Mouse (Mus musculus) MEL (cell line): ENCODE data around the gene Lrsam1. TPM values are rescaled to one million over a fixed set of nuclear protein-coding genes. Genes with fewer than 3 reads are reported as not detected.

ENCODE experiments used
- DNase-seq: peaks from one replicate; pipeline ENCODE4 v3.0.0; 2011; ENCODE audit warnings: low read depth, low spot score
- H3K27ac ChIP-seq: 2 replicates; pipeline ENCODE4 v1.5.1; 2012; ENCODE audit warnings: low read depth, mild to moderate bottlenecking, control low read depth, low read length, moderate library complexity; ENCODE audit not compliant: control insufficient read depth
- H3K27me3 ChIP-seq, 2 experiments: fragments of 150-350 bp in 1 of 2; sonication (generic) in 1 of 2; 2 replicates each; pipeline ENCODE4 v1.6.1; 2012; ENCODE audit warnings: low read length in 2 of 2, mild to moderate bottlenecking in 2 of 2, improper control_type of control experiment in 1 of 2, moderate library complexity in 1 of 2; ENCODE audit not compliant: insufficient read depth in 2 of 2, control insufficient read depth in 1 of 2
- H3K36me3 ChIP-seq, 2 experiments: 2 replicates each; pipeline ENCODE4 v1.6.1; 2012 to 2014; ENCODE audit warnings: low read length in 2 of 2, improper control_type of control experiment in 1 of 2, inconsistent platforms in 1 of 2, mild to moderate bottlenecking in 1 of 2; ENCODE audit not compliant: insufficient read depth in 2 of 2, control insufficient read depth in 1 of 2
- H3K4me1 ChIP-seq, 2 experiments: fragments of 150-350 bp in 1 of 2; sonication (generic) in 1 of 2; 2 replicates each; pipeline ENCODE4 v1.6.1; 2012; ENCODE audit warnings: low read length in 2 of 2, improper control_type of control experiment in 1 of 2, mild to moderate bottlenecking in 1 of 2; ENCODE audit not compliant: insufficient read depth in 2 of 2, control insufficient read depth in 1 of 2
- H3K4me3 ChIP-seq, 2 experiments: fragments of 150-350 bp in 1 of 2; sonication (generic) in 1 of 2; 2 replicates each; pipeline ENCODE4 v1.5.1; 2012; ENCODE audit warnings: low read depth in 2 of 2, low read length in 2 of 2, mild to moderate bottlenecking in 2 of 2, moderate library complexity in 2 of 2, control low read depth in 1 of 2, improper control_type of control experiment in 1 of 2; ENCODE audit not compliant: control insufficient read depth in 1 of 2, insufficient read depth in 1 of 2
- H3K79me2 ChIP-seq: 2 replicates; pipeline ENCODE4 v1.6.1; 2012; ENCODE audit warnings: mild to moderate bottlenecking, low read length, moderate library complexity; ENCODE audit not compliant: control insufficient read depth, poor library complexity, insufficient read depth
- H3K9ac ChIP-seq: 2 replicates; pipeline ENCODE4 v1.6.1; 2012; ENCODE audit warnings: low read depth, mild to moderate bottlenecking, control low read depth, low read length, moderate library complexity; ENCODE audit not compliant: control insufficient read depth, poor library complexity, severe bottlenecking
- H3K9me3 ChIP-seq: fragments of 150-350 bp; sonication (generic); replicated peaks from 2 replicates; pipeline ENCODE4 v1.6.1; 2012; ENCODE audit warnings: mild to moderate bottlenecking, low read length, improper control_type of control experiment, moderate library complexity; ENCODE audit not compliant: insufficient read depth
- BHLHE40 ChIP-seq: IDR thresholded peaks from 2 replicates; pipeline ENCODE4 v1.6.1; 2012; ENCODE audit warnings: low read depth, mild to moderate bottlenecking, inconsistent platforms, low read length, improper control_type of control experiment, borderline replicate concordance
- E2F4 ChIP-seq: IDR thresholded peaks from 2 replicates; pipeline ENCODE4 v1.6.1; 2011; ENCODE audit warnings: low read depth, low read length, improper control_type of control experiment, borderline replicate concordance
- EP300 ChIP-seq, 2 experiments: IDR thresholded peaks; 2 replicates each; pipeline ENCODE4 v1.6.1; 2011; ENCODE audit warnings: improper control_type of control experiment in 2 of 2, low read length in 2 of 2, low read depth in 1 of 2, mild to moderate bottlenecking in 1 of 2
- GATA1 ChIP-seq: IDR thresholded peaks from 2 replicates; pipeline ENCODE4 v1.6.1; 2011; ENCODE audit warnings: low read depth, low read length, improper control_type of control experiment
- HCFC1 ChIP-seq: IDR thresholded peaks from 2 replicates; pipeline ENCODE4 v1.6.1; 2012; ENCODE audit warnings: low read depth, mild to moderate bottlenecking, inconsistent platforms, low read length, improper control_type of control experiment, moderate library complexity
- JUND ChIP-seq: IDR thresholded peaks from 2 replicates; pipeline ENCODE4 v1.6.1; 2011; ENCODE audit warnings: low read depth, mild to moderate bottlenecking, improper control_type of control experiment, low read length
- KAT2A ChIP-seq: conservative IDR thresholded peaks from 2 replicates; pipeline ENCODE4 v1.6.1; 2012; ENCODE audit warnings: low read depth, low read length, improper control_type of control experiment, inconsistent platforms
- MAFK ChIP-seq: IDR thresholded peaks from 2 replicates; pipeline ENCODE4 v1.6.1; 2011; ENCODE audit warnings: low read depth, mild to moderate bottlenecking, low read length, improper control_type of control experiment, borderline replicate concordance
- MAX ChIP-seq: IDR thresholded peaks from 2 replicates; pipeline ENCODE4 v1.6.1; 2011; ENCODE audit warnings: low read length, improper control_type of control experiment
- MAZ ChIP-seq: IDR thresholded peaks from 2 replicates; pipeline ENCODE4 v1.6.1; 2012; ENCODE audit warnings: low read depth, mild to moderate bottlenecking, inconsistent platforms, low read length, improper control_type of control experiment
- MEF2A ChIP-seq: IDR thresholded peaks from 2 replicates; pipeline ENCODE4 v1.6.1; 2014; ENCODE audit warnings: low read depth, mild to moderate bottlenecking, inconsistent platforms, low read length, improper control_type of control experiment; ENCODE audit not compliant: poor library complexity, insufficient replicate concordance, severe bottlenecking; ENCODE audit errors: extremely low read depth
- MYC ChIP-seq: IDR thresholded peaks from 2 replicates; pipeline ENCODE4 v1.6.1; 2011; ENCODE audit warnings: low read depth, mild to moderate bottlenecking, low read length, improper control_type of control experiment, moderate library complexity
- NELFE ChIP-seq: IDR thresholded peaks from 2 replicates; pipeline ENCODE4 v1.6.1; 2011; ENCODE audit warnings: low read depth, low read length, improper control_type of control experiment
- POLR2A ChIP-seq, 2 experiments: IDR thresholded peaks; 2 replicates each; pipeline ENCODE4 v1.6.1; 2011 to 2012; ENCODE audit warnings: low read length in 2 of 2, mild to moderate bottlenecking in 2 of 2, control low read depth in 1 of 2, improper control_type of control experiment in 1 of 2, low read depth in 1 of 2, moderate library complexity in 1 of 2; ENCODE audit not compliant: control insufficient read depth in 1 of 2, insufficient read depth in 1 of 2, poor library complexity in 1 of 2
- RAD21 ChIP-seq: IDR thresholded peaks from 2 replicates; pipeline ENCODE4 v1.6.1; 2011; ENCODE audit warnings: mild to moderate bottlenecking, low read depth, low read length, improper control_type of control experiment
- SIN3A ChIP-seq: IDR thresholded peaks from 2 replicates; pipeline ENCODE4 v1.6.1; 2012; ENCODE audit warnings: low read length, improper control_type of control experiment, inconsistent platforms
- USF2 ChIP-seq, 2 experiments: IDR thresholded peaks; 2 replicates each; pipeline ENCODE4 v1.6.1; 2011 to 2012; ENCODE audit warnings: improper control_type of control experiment in 2 of 2, low read length in 2 of 2, borderline replicate concordance in 1 of 2, inconsistent platforms in 1 of 2, low read depth in 1 of 2, mild to moderate bottlenecking in 1 of 2; ENCODE audit not compliant: insufficient read depth in 1 of 2
- polyA plus RNA-seq, 2 experiments: library from polyadenylated mRNA; stranded (reverse) in 1 of 2; unstranded in 1 of 2; fragments of >175 nt in 1 of 2; fragments of >200 nt in 1 of 2; gene quantifications; 2 replicates each; pipeline versions ENCODE4 v1.2.1 to v1.2.4; 2012; ENCODE audit warnings: low replicate concordance in 2 of 2, low read depth in 1 of 2; ENCODE audit not compliant: insufficient read length in 2 of 2, insufficient read depth in 1 of 2, missing spikeins in 1 of 2
- total RNA-seq: library from RNA; depleted of rRNA; stranded (reverse); fragments of 300-350 nt; gene quantifications from 2 replicates; pipeline ENCODE4 v1.2.3, GENCODE M21; 2012

The Lrsam1 gene
- total and polyA plus RNA-seq, 3 experiments, result 14.2 to 17.9 TPM; not detected in 1

DNA sequence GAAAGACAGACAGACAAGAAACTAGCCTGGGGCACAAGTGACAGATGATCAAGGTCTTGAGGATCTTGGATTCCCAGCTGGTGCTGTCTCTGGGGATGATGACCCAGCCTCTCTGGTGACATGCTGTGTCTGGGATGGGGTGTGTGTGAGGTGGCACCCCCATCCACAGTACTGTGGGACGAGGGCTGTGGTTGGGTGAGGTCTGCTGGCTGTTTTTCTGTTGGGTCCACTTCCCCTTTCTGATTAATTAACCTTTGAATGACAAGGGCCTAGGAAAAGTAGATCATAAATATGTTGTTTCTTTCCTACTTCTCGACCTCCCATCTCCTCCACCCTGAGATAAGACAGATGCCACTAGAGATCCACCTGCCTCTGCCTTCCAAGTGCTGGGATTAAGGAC lies 67.3 kb downstream of the Lrsam1 start (continued):
- no peak for TF ChIP-seq MAX
- no peak for TF ChIP-seq BHLHE40
- TF ChIP-seq RAD21, result no peak
- no peak for TF ChIP-seq MEF2A
- TF ChIP-seq JUND, result no peak
- TF ChIP-seq POLR2A (IDR thresholded peaks at IDR 0.05; ENCODE audit: control insufficient read depth in 1 of 2, insufficient read depth in 1 of 2, low read depth in 1 of 2, low read length in 2 of 2, poor library complexity in 1 of 2), result no peak
- TF ChIP-seq MAZ, result no peak
- TF ChIP-seq SIN3A, result 0 out of 2 replicates have a peak, but pooled peaks have one; percentile 48
- TF ChIP-seq HCFC1, result 0 out of 2 replicates have a peak, but pooled peaks have one; percentile 20
- no peak for TF ChIP-seq USF2 (IDR thresholded peaks at IDR 0.05; ENCODE audit: borderline replicate concordance in 1 of 2, insufficient read depth in 1 of 2, low read depth in 1 of 2, low read length in 2 of 2)

DNA sequence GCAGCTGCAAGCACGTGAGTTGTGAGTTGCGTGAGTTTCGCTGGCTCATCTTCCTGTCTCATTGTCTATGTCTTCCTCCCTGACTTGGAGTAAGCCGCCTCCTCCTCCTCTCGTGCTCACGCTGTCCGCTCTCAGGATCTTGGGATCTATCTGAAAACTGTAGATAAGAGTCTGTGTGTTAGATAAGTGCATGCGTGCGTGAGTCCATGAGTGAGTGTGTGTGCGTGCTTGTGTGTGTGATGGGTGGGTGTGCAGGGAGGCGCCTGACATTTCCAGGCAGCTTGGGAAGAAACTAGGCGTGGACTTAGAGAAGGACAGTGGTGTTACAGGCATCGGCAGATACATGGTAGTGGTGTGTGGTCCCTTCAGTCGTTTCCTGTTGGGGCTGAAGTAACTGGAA lies 68.9 kb downstream of the Lrsam1 start:
- H3K36me3 ChIP-seq, result peaks cover 0 to 38% of the 10 kb centered on the region in 2 experiments; a peak in 2 of 4 replicates
- peaks cover 18 to 45% of the 10 kb centered on the region in 2 experiments for H3K4me1 ChIP-seq
- peak overlapping the region; percentile 9; the same call in 1 of the 2 replicates for H3K27ac ChIP-seq
- H3K27me3 ChIP-seq, result no peaks in the 10 kb centered on the region
- no peaks in the 10 kb centered on the region for H3K9me3 ChIP-seq
- H3K79me2 ChIP-seq, result no peaks in the 10 kb centered on the region
- DNase-seq, result peak; percentile 42
- H3K9ac ChIP-seq, result no peak overlapping the region
- TF ChIP-seq KAT2A, result no peak
- TF ChIP-seq GATA1, result peak; percentile 46; the same call in 1 of the 2 replicates
- TF ChIP-seq NELFE, result no peak
- no peak for TF ChIP-seq MAFK
- TF ChIP-seq EP300 (IDR thresholded peaks at IDR 0.05; ENCODE audit: low read depth in 1 of 2, low read length in 2 of 2), result peak in 1 of 2 experiments; percentile 27; a peak in 1 of 4 replicates
- peak; percentile 53; the same call in 1 of the 2 replicates for TF ChIP-seq BHLHE40
- TF ChIP-seq, all 39 proteins: peak for 3
- H3K4me3 ChIP-seq, result no peak overlapping the region

DNA sequence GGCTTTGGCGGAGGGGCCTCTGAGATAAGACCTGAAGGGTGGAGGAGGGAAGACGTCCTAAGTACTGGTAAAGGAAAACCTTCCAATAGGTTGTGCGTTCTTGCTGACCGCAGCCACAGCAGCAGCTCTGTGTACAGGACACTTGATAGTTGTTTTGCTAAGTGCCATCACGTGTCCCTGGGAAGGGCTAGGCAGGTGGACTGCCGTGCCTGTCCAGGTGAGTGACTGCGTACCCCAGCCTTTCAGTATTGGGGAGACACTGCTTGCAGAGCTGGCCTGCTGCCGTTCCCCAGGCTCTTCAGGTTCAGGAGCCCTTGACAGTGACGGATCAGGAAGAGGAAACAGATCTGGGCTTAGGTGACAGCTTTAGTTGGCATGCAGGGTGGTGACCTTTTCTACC lies 70.1 kb downstream of the Lrsam1 start:
- Histone ChIP-seq H3K36me3 (peaks cover 0 to 36% of the 10 kb centered on the region in 2 experiments; a peak in 2 of 4 replicates), H3K27me3 (no peaks in the 10 kb centered on the region), H3K4me3 (no peak overlapping the region), H3K27ac (no peak overlapping the region), H3K4me1 (peaks cover 18 to 41% of the 10 kb centered on the region in 2 experiments), H3K9me3 (no peaks in the 10 kb centered on the region), H3K79me2 (no peaks in the 10 kb centered on the region), H3K9ac (no peak overlapping the region)
- TF ChIP-seq NELFE (no peak), MYC (no peak), E2F4 (no peak), MEF2A (no peak)
- no peak for DNase-seq
